Mouse (Mus musculus) MEL (cell line): ENCODE measurements around the gene Nrn1l. TPM values are rescaled to one million over a fixed set of nuclear protein-coding genes. Genes with fewer than 3 reads are reported as not detected.

Experiments
- DNase-seq: peaks from one replicate; pipeline ENCODE4 v3.0.0; 2011; ENCODE audit warnings: low read depth, low spot score
- H3K27ac ChIP-seq: 2 replicates; pipeline ENCODE4 v1.5.1; 2012; ENCODE audit warnings: low read depth, mild to moderate bottlenecking, control low read depth, low read length, moderate library complexity; ENCODE audit not compliant: control insufficient read depth
- H3K27me3 ChIP-seq, 2 experiments: fragments of 150-350 bp in 1 of 2; sonication (generic) in 1 of 2; 2 replicates each; pipeline ENCODE4 v1.6.1; 2012; ENCODE audit warnings: low read length in 2 of 2, mild to moderate bottlenecking in 2 of 2, improper control_type of control experiment in 1 of 2, moderate library complexity in 1 of 2; ENCODE audit not compliant: insufficient read depth in 2 of 2, control insufficient read depth in 1 of 2
- H3K36me3 ChIP-seq, 2 experiments: 2 replicates each; pipeline ENCODE4 v1.6.1; 2012 to 2014; ENCODE audit warnings: low read length in 2 of 2, improper control_type of control experiment in 1 of 2, inconsistent platforms in 1 of 2, mild to moderate bottlenecking in 1 of 2; ENCODE audit not compliant: insufficient read depth in 2 of 2, control insufficient read depth in 1 of 2
- H3K4me1 ChIP-seq, 2 experiments: fragments of 150-350 bp in 1 of 2; sonication (generic) in 1 of 2; 2 replicates each; pipeline ENCODE4 v1.6.1; 2012; ENCODE audit warnings: low read length in 2 of 2, improper control_type of control experiment in 1 of 2, mild to moderate bottlenecking in 1 of 2; ENCODE audit not compliant: insufficient read depth in 2 of 2, control insufficient read depth in 1 of 2
- H3K4me3 ChIP-seq, 2 experiments: fragments of 150-350 bp in 1 of 2; sonication (generic) in 1 of 2; 2 replicates each; pipeline ENCODE4 v1.5.1; 2012; ENCODE audit warnings: low read depth in 2 of 2, low read length in 2 of 2, mild to moderate bottlenecking in 2 of 2, moderate library complexity in 2 of 2, control low read depth in 1 of 2, improper control_type of control experiment in 1 of 2; ENCODE audit not compliant: control insufficient read depth in 1 of 2, insufficient read depth in 1 of 2
- H3K79me2 ChIP-seq: 2 replicates; pipeline ENCODE4 v1.6.1; 2012; ENCODE audit warnings: mild to moderate bottlenecking, low read length, moderate library complexity; ENCODE audit not compliant: control insufficient read depth, poor library complexity, insufficient read depth
- H3K9ac ChIP-seq: 2 replicates; pipeline ENCODE4 v1.6.1; 2012; ENCODE audit warnings: low read depth, mild to moderate bottlenecking, control low read depth, low read length, moderate library complexity; ENCODE audit not compliant: control insufficient read depth, poor library complexity, severe bottlenecking
- H3K9me3 ChIP-seq: fragments of 150-350 bp; sonication (generic); replicated peaks from 2 replicates; pipeline ENCODE4 v1.6.1; 2012; ENCODE audit warnings: mild to moderate bottlenecking, low read length, improper control_type of control experiment, moderate library complexity; ENCODE audit not compliant: insufficient read depth
- BHLHE40 ChIP-seq: IDR thresholded peaks from 2 replicates; pipeline ENCODE4 v1.6.1; 2012; ENCODE audit warnings: low read depth, mild to moderate bottlenecking, inconsistent platforms, low read length, improper control_type of control experiment, borderline replicate concordance
- EP300 ChIP-seq, 2 experiments: IDR thresholded peaks; 2 replicates each; pipeline ENCODE4 v1.6.1; 2011; ENCODE audit warnings: improper control_type of control experiment in 2 of 2, low read length in 2 of 2, low read depth in 1 of 2, mild to moderate bottlenecking in 1 of 2
- ETS1 ChIP-seq: IDR thresholded peaks from 2 replicates; pipeline ENCODE4 v1.6.1; 2012; ENCODE audit warnings: low read depth, mild to moderate bottlenecking, inconsistent platforms, low read length, improper control_type of control experiment, moderate library complexity
- GABPA ChIP-seq: IDR thresholded peaks from 2 replicates; pipeline ENCODE4 v1.6.1; 2012; ENCODE audit warnings: low read depth, mild to moderate bottlenecking, inconsistent platforms, low read length, improper control_type of control experiment, moderate library complexity
- GATA1 ChIP-seq: IDR thresholded peaks from 2 replicates; pipeline ENCODE4 v1.6.1; 2011; ENCODE audit warnings: low read depth, low read length, improper control_type of control experiment
- HCFC1 ChIP-seq: IDR thresholded peaks from 2 replicates; pipeline ENCODE4 v1.6.1; 2012; ENCODE audit warnings: low read depth, mild to moderate bottlenecking, inconsistent platforms, low read length, improper control_type of control experiment, moderate library complexity
- MAFK ChIP-seq: IDR thresholded peaks from 2 replicates; pipeline ENCODE4 v1.6.1; 2011; ENCODE audit warnings: low read depth, mild to moderate bottlenecking, low read length, improper control_type of control experiment, borderline replicate concordance
- MAX ChIP-seq: IDR thresholded peaks from 2 replicates; pipeline ENCODE4 v1.6.1; 2011; ENCODE audit warnings: low read length, improper control_type of control experiment
- MAZ ChIP-seq: IDR thresholded peaks from 2 replicates; pipeline ENCODE4 v1.6.1; 2012; ENCODE audit warnings: low read depth, mild to moderate bottlenecking, inconsistent platforms, low read length, improper control_type of control experiment
- MEF2A ChIP-seq: IDR thresholded peaks from 2 replicates; pipeline ENCODE4 v1.6.1; 2014; ENCODE audit warnings: low read depth, mild to moderate bottlenecking, inconsistent platforms, low read length, improper control_type of control experiment; ENCODE audit not compliant: poor library complexity, insufficient replicate concordance, severe bottlenecking; ENCODE audit errors: extremely low read depth
- MXI1 ChIP-seq: IDR thresholded peaks from 2 replicates; pipeline ENCODE4 v1.6.1; 2011; ENCODE audit warnings: mild to moderate bottlenecking, low read depth, low read length, improper control_type of control experiment
- MYB ChIP-seq: IDR thresholded peaks from 2 replicates; pipeline ENCODE4 v1.6.1; 2011; ENCODE audit warnings: mild to moderate bottlenecking, low read depth, low read length, improper control_type of control experiment
- MYC ChIP-seq: IDR thresholded peaks from 2 replicates; pipeline ENCODE4 v1.6.1; 2011; ENCODE audit warnings: low read depth, mild to moderate bottlenecking, low read length, improper control_type of control experiment, moderate library complexity
- NELFE ChIP-seq: IDR thresholded peaks from 2 replicates; pipeline ENCODE4 v1.6.1; 2011; ENCODE audit warnings: low read depth, low read length, improper control_type of control experiment
- NRF1 ChIP-seq: IDR thresholded peaks from 2 replicates; pipeline ENCODE4 v1.6.1; 2014; ENCODE audit warnings: low read depth, mild to moderate bottlenecking, inconsistent platforms, low read length, improper control_type of control experiment, moderate library complexity; ENCODE audit not compliant: poor library complexity, insufficient read depth, severe bottlenecking
- POLR2A ChIP-seq, 2 experiments: IDR thresholded peaks; 2 replicates each; pipeline ENCODE4 v1.6.1; 2011 to 2012; ENCODE audit warnings: low read length in 2 of 2, mild to moderate bottlenecking in 2 of 2, control low read depth in 1 of 2, improper control_type of control experiment in 1 of 2, low read depth in 1 of 2, moderate library complexity in 1 of 2; ENCODE audit not compliant: control insufficient read depth in 1 of 2, insufficient read depth in 1 of 2, poor library complexity in 1 of 2
- POLR2AphosphoS2 ChIP-seq: IDR thresholded peaks from 2 replicates; pipeline ENCODE4 v1.6.1; 2011; ENCODE audit warnings: low read length, improper control_type of control experiment
- POLR2AphosphoS5 ChIP-seq: IDR thresholded peaks from 2 replicates; pipeline ENCODE4 v1.6.1; 2012; ENCODE audit warnings: low read depth, borderline replicate concordance, mild to moderate bottlenecking, inconsistent platforms, low read length, moderate library complexity, mixed read lengths
- RAD21 ChIP-seq: IDR thresholded peaks from 2 replicates; pipeline ENCODE4 v1.6.1; 2011; ENCODE audit warnings: mild to moderate bottlenecking, low read depth, low read length, improper control_type of control experiment
- SIN3A ChIP-seq: IDR thresholded peaks from 2 replicates; pipeline ENCODE4 v1.6.1; 2012; ENCODE audit warnings: low read length, improper control_type of control experiment, inconsistent platforms
- SMC3 ChIP-seq: IDR thresholded peaks from 2 replicates; pipeline ENCODE4 v1.6.1; 2011; ENCODE audit warnings: low read depth, low read length, improper control_type of control experiment
- TBP ChIP-seq: IDR thresholded peaks from 2 replicates; pipeline ENCODE4 v1.8.0; 2011; ENCODE audit warnings: low read depth, low read length, improper control_type of control experiment
- TCF12 ChIP-seq: IDR thresholded peaks from 2 replicates; pipeline ENCODE4 v1.6.1; 2014; ENCODE audit warnings: low read depth, mild to moderate bottlenecking, inconsistent platforms, low read length, improper control_type of control experiment, moderate library complexity
- UBTF ChIP-seq: IDR thresholded peaks from 2 replicates; pipeline ENCODE4 v1.6.1; 2012; ENCODE audit warnings: low read depth, mild to moderate bottlenecking, inconsistent platforms, low read length, improper control_type of control experiment, moderate library complexity, borderline replicate concordance; ENCODE audit not compliant: insufficient read depth
- USF1 ChIP-seq: IDR thresholded peaks from 2 replicates; pipeline ENCODE4 v1.6.1; 2014; ENCODE audit warnings: low read depth, mild to moderate bottlenecking, inconsistent platforms, low read length, improper control_type of control experiment, moderate library complexity
- ZKSCAN1 ChIP-seq: IDR thresholded peaks from 2 replicates; pipeline ENCODE4 v1.6.1; 2012; ENCODE audit warnings: low read depth, mild to moderate bottlenecking, inconsistent platforms, low read length, improper control_type of control experiment, moderate library complexity
- ZMIZ1 ChIP-seq: IDR thresholded peaks from 2 replicates; pipeline ENCODE4 v1.6.1; 2012; ENCODE audit warnings: low read depth, mild to moderate bottlenecking, inconsistent platforms, low read length, improper control_type of control experiment, moderate library complexity
- ZNF384 ChIP-seq: IDR thresholded peaks from 2 replicates; pipeline ENCODE4 v1.6.1; 2012; ENCODE audit warnings: low read depth, mild to moderate bottlenecking, inconsistent platforms, low read length, improper control_type of control experiment
- polyA plus RNA-seq, 2 experiments: library from polyadenylated mRNA; stranded (reverse) in 1 of 2; unstranded in 1 of 2; fragments of >175 nt in 1 of 2; fragments of >200 nt in 1 of 2; gene quantifications; 2 replicates each; pipeline versions ENCODE4 v1.2.1 to v1.2.4; 2012; ENCODE audit warnings: low replicate concordance in 2 of 2, low read depth in 1 of 2; ENCODE audit not compliant: insufficient read length in 2 of 2, insufficient read depth in 1 of 2, missing spikeins in 1 of 2
- total RNA-seq: library from RNA; depleted of rRNA; stranded (reverse); fragments of 300-350 nt; gene quantifications from 2 replicates; pipeline ENCODE4 v1.2.3, GENCODE M21; 2012

The Nrn1l gene
- total and polyA plus RNA-seq, 3 experiments: 0.39 TPM; not detected in 2

DNA sequence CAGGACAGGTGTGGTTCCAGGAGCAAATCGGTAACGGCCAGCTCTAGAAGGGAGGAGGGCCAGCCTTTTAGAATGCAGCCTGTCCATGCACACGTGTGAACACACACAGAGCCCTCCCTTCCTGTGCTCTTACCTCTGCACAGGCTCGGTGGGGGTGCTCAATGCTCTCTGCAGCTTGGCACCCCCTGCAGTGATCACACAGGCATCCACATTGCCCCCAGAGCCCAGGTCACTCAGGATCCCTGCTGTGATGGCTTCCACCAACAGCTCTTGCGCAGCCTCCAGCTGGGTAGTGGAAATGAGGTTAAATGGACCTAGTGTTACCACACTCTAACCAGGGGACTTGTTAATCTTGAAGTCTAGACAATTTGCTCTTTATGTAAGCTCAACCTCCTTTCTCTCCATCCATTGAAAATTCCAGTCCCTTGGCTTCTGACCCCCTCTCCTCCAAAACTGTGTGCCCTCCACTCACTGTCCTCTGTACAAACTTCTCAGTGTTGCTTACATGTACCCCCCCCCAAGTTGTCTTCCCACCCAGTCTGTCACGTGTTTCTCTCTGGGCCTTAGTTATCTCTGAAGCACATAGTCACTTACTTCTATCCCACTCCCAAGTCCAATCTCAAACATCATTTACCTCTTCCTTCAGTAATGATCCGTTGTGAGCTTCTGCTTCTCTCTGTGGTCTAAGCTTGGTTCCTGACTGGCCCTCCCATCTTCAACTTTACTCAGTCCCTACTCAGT is 42.7 kb downstream of the Nrn1l start:
- Histone ChIP-seq H3K4me1 (peaks cover 4 to 14% of the 10 kb centered on the region in 2 experiments; a peak in 3 of 4 replicates), H3K36me3 (peaks cover 0 to 13% of the 10 kb centered on the region in 2 experiments; a peak in 2 of 4 replicates), H3K27ac (peak overlapping the region; percentile 90)

GRCm38 (mm10) chr8:105936866-105937475 is 43.6 kb downstream of the Nrn1l start:
- peaks cover 10% of the 10 kb centered on the region for H3K79me2 ChIP-seq
- peaks cover 4 to 14% of the 10 kb centered on the region in 2 experiments; a peak in 3 of 4 replicates for H3K4me1 ChIP-seq
- peaks cover 0 to 13% of the 10 kb centered on the region in 2 experiments; a peak in 2 of 4 replicates for H3K36me3 ChIP-seq
- H3K9me3 ChIP-seq: no peaks in the 10 kb centered on the region
- H3K27ac ChIP-seq: peak overlapping the region; percentile 90
- DNase-seq: peak; percentile 96
- H3K27me3 ChIP-seq: no peaks in the 10 kb centered on the region
- peak overlapping the region; percentile 91 for H3K9ac ChIP-seq
- H3K4me3 ChIP-seq: peak overlapping the region; percentile 67 to 85
- TF ChIP-seq USF1 (peak; percentile 77), ZMIZ1 (no peak; the same call in 1 of the 2 replicates), RAD21 (no peak), TCF12 (peak; percentile 59), BHLHE40 (no peak), POLR2AphosphoS5 (no peak), MAZ (no peak), ZKSCAN1 (no peak), UBTF (no peak), GABPA (no peak), EP300 (IDR thresholded peaks at IDR 0.05; ENCODE audit: low read depth in 1 of 2, low read length in 2 of 2) (peak in 1 of 2 experiments; percentile 8; a peak in 1 of 4 replicates), NRF1 (no peak), TBP (peak; percentile 77), POLR2A (IDR thresholded peaks at IDR 0.05; ENCODE audit: control insufficient read depth in 1 of 2, insufficient read depth in 1 of 2, low read depth in 1 of 2, low read length in 2 of 2, poor library complexity in 1 of 2) (peak; percentile 66 to 82; a peak in 3 of 4 replicates), NELFE (peak; percentile 63), MAX (peak; percentile 94), HCFC1 (peak; percentile 81), GATA1 (no peak), SIN3A (peak; percentile 13; the same call in 1 of the 2 replicates), MXI1 (peak; percentile 85)

More for the DNA sequence above, 42.7 kb downstream of the Nrn1l start:
- no peaks in the 10 kb centered on the region for H3K27me3 ChIP-seq
- TF ChIP-seq MEF2A (no peak), ZMIZ1 (0 out of 2 replicates have a peak, but pooled peaks have one; percentile 11), POLR2A (IDR thresholded peaks at IDR 0.05; ENCODE audit: control insufficient read depth in 1 of 2, insufficient read depth in 1 of 2, low read depth in 1 of 2, low read length in 2 of 2, poor library complexity in 1 of 2) (no peak), ETS1 (peak; percentile 27; the same call in 1 of the 2 replicates), TBP (no peak), SMC3 (no peak), POLR2AphosphoS2 (no peak), TCF12 (no peak), MYC (0 out of 2 replicates have a peak, but pooled peaks have one; percentile 48), GATA1 (no peak), SIN3A (no peak; the same call in 1 of the 2 replicates), NELFE (no peak), MAX (peak; percentile 62), MYB (no peak), MAFK (no peak), USF1 (peak; percentile 86), MXI1 (no peak), POLR2AphosphoS5 (no peak), HCFC1 (no peak), ZNF384 (no peak), BHLHE40 (peak; percentile 56; the same call in 1 of the 2 replicates), MAZ (0 out of 2 replicates have a peak, but pooled peaks have one; percentile 30)
- TF ChIP-seq, all 39 proteins: peak for 7
- no peaks in the 10 kb centered on the region for H3K9me3 ChIP-seq
- peak overlapping the region; percentile 80 for H3K9ac ChIP-seq
- DNase-seq: peak; percentile 63
- peak overlapping the region; percentile 67 to 85 for H3K4me3 ChIP-seq
- H3K79me2 ChIP-seq: peaks cover 10% of the 10 kb centered on the region
